Mouse (Mus musculus): ENCODE measurements around the gene Six4. TPM values are rescaled to one million over a fixed set of nuclear protein-coding genes. Genes with fewer than 3 reads are reported as not detected.
"Not testable (repeated sequence)": the region's sequence is repeated elsewhere in the genome, so short reads cannot be mapped to it uniquely, and the experiment has no call there.

Six4 gene
- total RNA-seq, 2 experiments from 2014 or later: 0.95 to 1.4 TPM

DNA sequence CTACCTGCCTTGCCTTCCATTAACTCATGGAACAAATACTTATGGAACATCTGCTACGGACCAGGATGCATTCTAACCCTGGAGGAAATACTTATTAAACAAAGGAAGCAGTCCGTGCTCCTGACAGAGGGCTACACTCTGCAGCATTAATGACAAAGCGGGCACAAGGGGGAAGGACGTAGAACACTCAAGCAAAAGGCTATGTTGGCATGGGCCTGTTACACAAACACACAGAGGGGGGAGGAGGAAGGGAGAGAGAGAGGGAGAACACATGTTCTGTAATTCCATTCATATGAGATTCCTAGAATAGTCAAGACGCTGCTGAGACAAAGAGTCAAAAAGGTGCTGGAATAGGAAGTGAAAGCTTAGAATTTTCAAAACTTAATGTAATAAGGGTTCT, 24.8 kb downstream of the Six4 start:
- DNase-seq: no peak

DNA sequence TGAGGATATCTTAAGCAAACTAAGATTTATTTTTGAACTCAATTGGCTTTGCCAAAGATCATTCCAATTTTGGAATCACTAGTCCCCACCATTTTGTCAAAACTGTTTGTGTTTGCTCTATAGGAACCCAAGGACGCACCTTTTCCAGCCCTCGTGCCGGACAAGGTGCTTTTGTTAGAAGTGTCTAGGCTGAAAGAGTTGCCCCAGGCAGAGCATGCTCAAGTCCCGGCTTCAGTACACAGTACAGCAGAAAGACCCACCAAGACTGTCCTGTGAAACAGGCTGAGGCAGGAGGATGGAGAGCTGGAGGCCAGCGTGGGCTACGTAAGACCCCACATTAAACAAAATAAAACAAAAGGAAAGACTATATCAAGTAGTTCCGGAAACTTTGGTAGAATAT, 26.2 kb downstream of the Six4 start:
- no peak for DNase-seq

DNA sequence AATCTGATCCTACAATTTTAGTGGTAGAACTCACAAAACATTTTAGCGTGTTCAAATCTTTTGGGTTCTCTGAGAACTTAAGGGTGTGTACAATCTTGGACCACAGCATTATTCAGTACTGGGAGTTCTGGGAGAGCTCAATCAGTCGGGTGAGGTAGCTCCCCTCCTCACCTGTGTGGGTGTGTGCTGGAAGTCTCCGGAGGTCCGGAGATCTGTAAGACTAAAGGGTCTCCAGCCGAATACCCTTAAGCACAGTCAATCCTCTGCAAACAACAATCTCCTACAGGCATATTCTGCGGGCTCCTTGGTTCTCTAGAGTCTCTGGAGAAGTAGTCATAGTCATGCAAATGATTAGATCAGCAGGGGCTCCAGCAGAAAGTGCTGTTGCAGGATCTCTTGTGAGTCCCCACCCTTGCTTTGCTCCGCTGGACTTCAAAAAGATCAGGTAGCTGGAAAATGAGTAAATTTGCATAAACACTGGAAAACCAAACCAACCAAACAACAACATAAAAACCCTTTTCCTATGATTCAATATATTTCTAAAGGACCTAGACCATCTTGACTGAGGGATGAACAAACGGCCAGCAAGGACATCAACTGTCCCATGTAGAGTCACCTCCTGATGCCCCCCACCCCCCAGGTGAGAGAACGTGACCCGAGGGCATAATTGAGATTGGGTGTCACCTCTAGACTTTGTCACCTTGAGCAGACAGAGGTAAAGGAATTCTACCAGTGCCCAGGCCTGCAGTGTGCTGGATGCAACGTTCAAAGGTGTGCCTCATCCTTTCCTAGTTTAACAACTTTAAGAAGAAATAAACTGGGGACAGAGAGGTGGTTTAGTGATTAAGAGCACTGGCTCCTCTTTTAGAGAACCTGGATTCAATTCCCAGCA, 27.3 kb downstream of the Six4 start:
- no peak for DNase-seq

DNA sequence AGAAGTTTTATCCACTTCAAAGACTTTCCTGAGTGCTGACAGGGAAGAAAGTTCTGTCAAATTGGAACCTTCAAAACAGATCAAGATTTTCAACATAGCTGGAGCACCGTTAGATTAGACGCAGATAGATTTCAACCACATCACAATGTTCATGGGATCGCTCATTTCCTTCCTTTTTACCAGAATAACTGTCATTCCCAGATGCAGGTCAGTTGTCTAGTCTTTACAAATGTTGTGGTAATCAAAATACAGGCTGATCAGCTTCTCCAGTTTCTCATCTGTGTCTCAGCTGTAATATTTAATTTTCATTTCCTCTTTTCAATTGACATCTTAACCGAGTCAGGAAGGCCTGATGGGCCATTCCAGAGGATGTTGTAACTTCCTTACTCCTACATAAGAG, 29.5 kb downstream of the Six4 start:
- DNase-seq: no peak

DNA sequence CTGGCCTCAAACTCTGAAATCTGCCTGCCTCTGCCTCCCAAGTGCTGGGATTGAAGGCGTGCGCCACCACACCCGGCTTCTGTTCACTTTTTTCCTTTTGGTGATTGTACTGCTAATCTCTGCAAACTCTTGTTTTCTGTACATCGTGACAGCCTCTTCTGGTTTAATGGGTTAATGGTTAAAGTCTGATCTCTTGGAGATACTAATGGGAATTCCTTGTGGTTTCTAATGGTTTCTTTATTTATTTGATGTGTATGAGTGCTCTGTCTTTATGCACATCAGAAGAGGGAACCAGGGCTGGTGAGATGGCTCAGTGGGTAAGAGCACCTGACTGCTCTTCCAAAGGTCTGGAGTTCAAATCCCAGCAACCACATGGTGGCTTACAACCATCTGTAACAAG, 31.4 kb downstream of the Six4 start:
- not testable (repeated sequence) for DNase-seq

DNA sequence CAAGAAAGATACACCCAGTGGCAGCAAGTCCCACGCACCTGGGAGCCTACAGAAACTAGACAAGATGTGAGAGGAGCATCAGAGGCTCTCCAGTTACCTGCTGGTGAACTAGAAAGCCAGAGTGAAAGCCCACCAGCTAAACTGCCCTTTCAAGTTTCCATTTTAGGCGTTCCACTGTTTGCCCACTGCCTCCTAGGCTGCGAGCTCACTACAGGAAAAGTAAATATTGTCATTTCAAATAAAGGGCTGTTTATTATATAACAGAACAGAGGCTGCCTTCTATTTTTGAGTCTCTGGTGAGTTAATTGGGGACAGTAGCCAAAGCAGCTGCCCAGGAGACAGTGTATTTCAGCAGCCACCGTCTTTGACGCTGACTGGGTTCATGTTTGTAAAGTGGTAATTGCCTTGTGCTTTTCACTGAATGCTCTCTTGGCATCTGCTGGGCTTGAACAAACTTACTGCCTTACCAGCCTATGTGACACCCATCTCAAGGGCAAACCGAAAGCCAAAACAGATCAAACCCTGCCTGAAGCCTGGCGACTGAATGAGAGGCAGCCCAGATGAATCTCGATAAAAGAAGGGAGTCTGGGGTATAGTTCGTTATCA, 52.3 kb downstream of the Six4 start:
- DNase-seq: no peak

DNA sequence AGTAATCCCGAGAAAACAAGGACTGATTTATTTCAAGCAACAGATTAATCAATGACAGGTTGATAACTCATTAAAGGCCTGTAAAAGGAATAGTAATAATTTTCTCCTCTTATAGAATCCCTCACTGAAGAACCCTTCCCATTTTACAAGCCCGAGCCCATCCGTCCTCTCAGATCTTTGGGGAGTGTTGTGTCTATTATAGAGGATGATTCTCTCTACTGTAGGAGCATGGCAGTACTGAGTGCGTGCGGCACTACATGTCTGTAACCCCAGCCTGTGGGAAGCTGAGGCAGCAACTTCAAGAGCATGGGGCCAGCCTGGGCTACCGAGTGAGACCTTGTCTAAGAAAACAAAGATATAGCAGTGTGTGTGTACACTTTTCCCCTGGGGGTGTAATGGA, 55.8 kb downstream of the Six4 start:
- no peak for DNase-seq

DNA sequence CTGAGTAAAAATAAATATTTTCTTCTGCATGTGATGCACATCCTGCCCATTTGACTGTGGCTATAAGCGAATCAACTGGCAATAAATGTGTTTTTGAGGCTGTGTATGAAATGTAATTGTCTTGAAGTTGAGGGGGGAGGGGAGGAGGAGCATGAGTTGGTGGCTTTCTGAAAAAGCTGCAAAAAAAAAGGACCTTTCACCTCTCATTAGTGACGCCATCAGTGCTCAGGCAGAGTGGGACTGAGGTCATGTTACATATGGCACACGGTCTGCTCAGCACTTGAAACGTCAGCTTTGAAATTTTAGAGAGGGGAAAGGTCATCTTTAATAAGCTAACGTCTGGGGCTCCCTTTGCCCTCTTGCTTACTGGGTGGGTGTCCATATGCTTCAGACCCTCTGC, 57.8 kb downstream of the Six4 start:
- no peak for DNase-seq

DNA sequence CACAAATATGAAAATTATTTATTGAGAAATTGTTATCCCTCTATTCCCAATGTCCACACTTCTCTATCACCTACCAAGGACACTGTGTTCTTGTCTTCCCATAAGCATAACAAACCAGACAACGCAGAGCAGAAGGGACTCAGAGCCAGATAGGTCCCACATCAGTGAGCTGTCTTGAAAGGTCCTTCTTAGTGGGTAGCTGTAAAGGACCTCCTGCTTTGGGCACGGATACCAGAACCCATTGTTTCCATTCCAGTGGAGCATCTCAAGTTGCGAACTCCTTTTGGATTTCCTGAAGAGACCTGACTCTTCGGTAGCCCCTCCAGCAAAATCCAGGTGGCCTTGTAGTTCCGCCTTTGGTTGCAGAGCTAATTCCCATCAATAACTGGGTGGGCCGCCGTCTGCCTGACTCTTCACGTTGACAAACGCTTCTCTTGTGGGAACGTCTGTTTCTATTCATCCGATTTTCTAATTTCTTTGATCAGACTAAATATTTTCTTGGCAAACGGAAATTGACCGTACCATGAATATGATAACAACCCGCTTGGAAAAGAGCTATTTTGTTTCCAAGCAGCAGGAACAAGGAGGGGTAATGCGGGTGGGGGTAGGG, 58.6 kb downstream of the Six4 start:
- DNase-seq: no peak

DNA sequence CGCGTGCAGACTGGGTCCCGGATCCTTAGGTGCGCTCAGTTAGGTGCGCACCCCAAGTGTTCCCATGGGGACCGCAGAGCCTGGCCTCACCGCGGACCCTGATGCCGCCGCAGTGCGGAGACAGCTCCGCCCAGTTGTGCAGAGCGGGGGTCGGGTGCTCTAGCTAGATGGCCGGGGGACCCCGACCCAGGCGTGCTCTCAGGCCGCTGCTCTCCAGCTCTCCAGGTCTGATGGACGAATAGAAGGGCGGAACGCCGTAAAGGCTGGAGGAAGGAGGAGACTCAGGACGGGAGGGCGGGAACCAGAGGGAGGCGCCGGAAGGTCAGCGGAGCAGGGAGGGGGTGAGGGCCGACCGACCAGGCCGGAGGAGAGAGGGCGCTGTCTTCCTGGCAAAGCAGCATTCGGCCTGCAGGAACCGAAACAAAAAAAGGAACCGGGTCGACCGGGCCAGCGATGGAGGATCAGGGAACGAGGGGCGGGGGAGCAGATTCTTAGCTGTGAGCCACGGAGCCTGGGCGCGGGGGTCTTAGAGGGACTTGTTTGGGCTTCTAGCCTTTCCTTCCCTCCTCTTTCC, 59.5 kb downstream of the Six4 start, which contains the start of gene Six1:
TSS of gene Six1 (minus strand) at position 220 of the 574 bp plus-strand sequence.
- DNase-seq: peak; percentile 86 to 89

DNA sequence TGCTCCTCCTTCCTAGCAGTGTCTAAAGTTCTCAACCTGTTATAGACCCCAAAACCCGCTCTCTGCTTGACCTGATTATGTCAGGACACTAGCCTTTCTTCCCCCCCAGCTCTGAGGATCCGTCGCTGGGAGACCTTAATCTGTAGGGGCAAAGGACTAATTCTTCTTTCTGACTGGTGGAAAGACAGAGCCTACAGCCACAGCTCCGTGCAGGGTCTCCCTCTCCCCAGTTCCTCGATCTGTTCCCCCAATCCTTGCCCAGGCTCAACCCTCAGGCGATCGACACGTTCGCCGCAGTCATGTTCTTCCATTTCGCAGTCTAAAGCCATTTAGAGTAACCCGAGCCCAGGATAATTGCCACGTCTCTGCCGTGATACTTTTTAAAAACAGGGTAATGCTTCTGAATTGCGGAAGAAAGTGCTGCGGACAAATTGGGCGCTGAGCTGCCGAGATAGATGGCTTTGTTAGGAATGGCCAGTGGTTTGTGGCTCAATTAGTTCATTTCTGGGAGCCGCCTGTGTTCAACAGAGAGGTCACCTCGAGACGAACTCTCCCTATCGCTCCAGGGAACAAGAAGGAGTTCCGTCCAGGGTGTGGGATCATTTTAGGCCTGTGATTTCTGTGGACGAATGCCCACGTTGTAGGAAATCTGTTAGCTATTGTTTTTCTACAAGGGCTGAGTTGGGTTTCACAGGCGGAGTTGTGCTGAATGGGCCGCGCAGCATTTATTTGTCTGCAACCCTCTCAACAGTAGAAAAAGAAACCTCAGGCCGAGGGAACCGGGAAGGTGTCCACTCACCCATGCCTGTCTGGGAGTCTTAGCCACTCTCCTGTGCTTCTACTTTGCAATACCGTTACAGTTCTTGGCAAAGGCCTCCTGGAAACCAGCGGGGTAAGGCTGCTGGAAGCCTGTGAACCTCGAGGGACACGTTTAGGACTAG, 60.3 kb downstream of the Six4 start:
- DNase-seq: peak in 1 of 2 experiments; percentile 21

DNA sequence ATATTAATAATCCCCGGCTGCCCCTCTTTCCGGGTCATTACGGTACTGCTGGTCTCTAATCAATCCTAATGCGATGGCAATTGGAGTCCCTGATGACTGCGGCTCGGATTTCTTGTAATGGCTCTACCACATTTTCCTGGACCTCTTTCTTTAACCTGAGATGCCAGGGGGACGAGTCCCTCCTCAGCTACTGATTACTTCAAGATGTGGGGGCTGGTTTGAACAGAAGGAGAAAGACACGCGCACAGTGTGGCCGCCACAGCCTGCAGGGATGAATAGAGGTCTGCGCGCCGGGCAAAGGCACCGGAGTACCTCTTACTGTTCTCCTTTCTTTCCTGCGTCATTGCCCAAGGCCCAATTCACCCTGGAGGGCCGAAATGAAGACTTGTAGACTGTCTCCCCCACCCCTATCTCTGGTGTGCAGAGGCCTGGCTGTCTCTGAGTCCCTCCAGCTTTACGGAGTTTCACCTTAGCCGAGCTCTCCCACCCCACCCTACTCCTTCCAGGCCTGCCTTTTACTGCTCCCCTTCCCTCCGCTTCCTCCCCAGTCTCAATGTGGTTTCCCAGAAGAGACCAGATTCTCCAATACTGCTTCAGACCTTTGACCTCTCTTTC, 61.1 kb downstream of the Six4 start:
- no peak for DNase-seq

DNA sequence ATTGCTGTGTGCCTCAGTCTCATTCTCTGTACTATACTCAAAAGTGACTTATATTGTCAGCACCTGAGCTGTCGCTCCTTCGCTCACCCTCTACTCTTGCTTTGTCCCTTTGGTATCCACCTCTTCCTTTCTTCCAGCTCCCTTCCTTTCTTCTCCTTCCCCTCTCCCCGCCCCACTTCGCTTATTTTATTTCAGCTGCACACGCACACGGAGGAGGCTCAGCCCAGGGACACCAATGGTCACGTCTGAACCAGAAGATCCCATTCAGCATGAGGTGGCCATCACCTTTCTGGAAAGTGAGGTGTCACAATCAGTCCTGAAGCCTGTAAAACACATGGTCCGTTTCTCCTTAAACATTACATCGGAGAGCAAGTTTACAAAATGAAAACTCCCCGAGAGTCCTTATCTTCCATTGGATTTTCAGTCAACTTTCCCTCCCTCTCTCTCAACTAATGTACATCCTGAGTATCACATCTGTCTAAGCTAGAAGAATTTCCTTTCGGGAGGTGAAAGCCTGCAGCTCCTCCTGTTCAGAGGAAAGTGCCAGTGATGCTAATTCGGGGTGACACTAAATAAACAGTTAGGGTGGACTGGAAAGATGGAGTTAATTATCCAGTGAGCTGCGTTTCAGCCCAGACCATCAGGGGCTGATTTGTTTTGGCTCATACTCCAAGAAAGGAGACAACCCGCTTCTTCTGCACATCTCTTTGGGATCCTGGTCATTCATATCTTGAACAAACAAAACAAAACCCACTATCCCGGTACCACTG, 62.3 kb downstream of the Six4 start:
- no peak for DNase-seq

DNA sequence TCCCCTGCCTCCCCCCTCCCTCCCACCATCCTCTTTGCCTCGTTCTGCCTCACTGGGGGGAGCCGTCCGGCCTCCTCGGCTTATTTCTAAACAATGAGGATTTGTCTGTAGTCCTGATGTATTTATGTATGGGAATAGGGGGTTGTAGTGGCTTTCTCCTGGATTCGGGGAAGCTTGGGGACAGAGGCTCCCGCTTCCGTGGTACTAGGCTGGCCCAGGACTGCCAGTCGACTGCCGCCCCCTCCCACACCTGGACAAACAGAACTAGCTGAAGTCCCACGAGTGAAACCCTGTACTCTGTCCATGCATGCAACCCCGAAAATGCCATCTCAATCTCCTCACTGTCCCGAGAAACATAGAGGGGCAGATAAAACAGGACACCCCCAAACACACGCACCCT, 63.0 kb downstream of the Six4 start:
- DNase-seq: no peak

Other genes starting within 250 kb of the Six4 start
- not detected for gene Six6, start 173.6 kb downstream of the Six4 start, total RNA-seq (2021)
- gene 4930447C04Rik, start 172.7 kb downstream of the Six4 start, total RNA-seq (2021): under 1 TPM; 0.13 to 0.26 TPM
- gene Six1, start 59.6 kb downstream of the Six4 start, total RNA-seq (2021): 1 to 10 TPM; 3.2 to 3.3 TPM
- 10 to 100 TPM; 19.7 to 23.3 TPM for gene Mnat1, start 10.3 kb upstream of the Six4 start, total RNA-seq (2021)
- gene Trmt5, start 173.3 kb upstream of the Six4 start, total RNA-seq (2021): 10 to 100 TPM; 11.3 to 11.6 TPM
- gene Slc38a6, start 173.3 kb upstream of the Six4 start, total RNA-seq (2021): 1 to 10 TPM; 4.7 to 6.2 TPM